Mouse (Mus musculus) cerebellum, adult 18-20 months (tissue): Measurements from ENCODE around the gene Tmem87a.

Source experiments
- DNase-seq, 2 experiments: peaks; one replicate each; pipeline ENCODE4 v3.0.0; 2021

Tmem87a gene

GRCm38 (mm10) chr2:120360425-120360824 is 43.5 kb downstream of the Tmem87a start:
- DNase-seq, result no peak

GRCm38 (mm10) chr2:120352682-120353646 is 50.9 kb downstream of the Tmem87a start, which contains the start of gene Vps39:
Gene Vps39, minus strand, starts transcription at chr2:120353137.
- peak; percentile 84 to 88 for DNase-seq

- no peak for DNase-seq
These were observed 52.6 kb downstream of the Tmem87a start for GRCm38 (mm10) chr2:120351321-120351720.

GRCm38 (mm10) chr2:120348120-120348519 is 55.8 kb downstream of the Tmem87a start:
- DNase-seq, result no peak

GRCm38 (mm10) chr2:120341741-120342140 is 62.2 kb downstream of the Tmem87a start:
- DNase-seq, result peak; percentile 56 to 70

GRCm38 (mm10) chr2:120337886-120338285 is 66.0 kb downstream of the Tmem87a start:
- no peak for DNase-seq

GRCm38 (mm10) chr2:120331575-120331974 is 72.3 kb downstream of the Tmem87a start:
- no peak for DNase-seq

- no peak for DNase-seq
These were observed 88.8 kb downstream of the Tmem87a start for GRCm38 (mm10) chr2:120315077-120315476.

- no peak for DNase-seq
These were observed 89.4 kb downstream of the Tmem87a start for GRCm38 (mm10) chr2:120314487-120314886.

- peak in 1 of 2 experiments; percentile 9 for DNase-seq
These were observed 89.9 kb downstream of the Tmem87a start, which contains the start of gene Pla2g4f for GRCm38 (mm10) chr2:120313976-120314375. Gene Pla2g4f, minus strand, starts transcription at chr2:120314165.

- DNase-seq, result no peak
These were observed 91.6 kb downstream of the Tmem87a start for GRCm38 (mm10) chr2:120312276-120312825.
